Mouse (Mus musculus): ENCODE measurements around the gene Cercam. TPM values are rescaled to one million over a fixed set of nuclear protein-coding genes. Genes with fewer than 3 reads are reported as not detected.
A peak's percentile ranks its signal among the peaks of the same experiment; 100 is the strongest.

Gene Cercam
- polyA plus RNA-seq, 1 experiment from 2014 or later: 13.2 TPM

DNA sequence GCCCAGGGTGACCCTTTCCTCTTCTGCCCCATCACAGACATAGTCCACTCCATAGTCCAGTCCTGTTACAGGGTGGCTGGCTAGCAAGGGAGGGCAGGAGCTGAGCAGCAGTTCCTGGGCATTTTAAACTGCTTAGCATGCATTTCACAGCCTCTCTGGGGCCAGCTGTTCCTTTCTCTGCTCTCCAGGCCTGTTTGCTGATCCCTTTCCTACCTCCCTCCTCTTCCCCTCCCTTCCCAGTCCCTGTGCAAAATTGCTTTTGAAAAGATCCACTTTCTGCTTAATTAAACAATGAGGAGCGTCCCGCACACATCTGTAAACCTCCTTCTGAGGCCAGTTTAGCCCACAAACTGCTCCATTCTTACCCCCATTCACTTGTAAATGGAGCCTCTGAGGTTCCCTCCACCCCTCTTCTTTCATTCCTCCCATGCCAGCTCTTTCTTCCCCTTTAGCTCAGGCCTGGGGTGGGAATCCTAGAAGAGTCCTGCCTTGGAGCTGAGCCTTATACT lies 33.5 kb upstream of the Cercam start:
- Histone ChIP-seq H3K4me3 (replicated peaks; ENCODE audit: low read depth, low read length) (no peak overlapping the region), H3K4me2 (ENCODE audit: low read length) (peak overlapping the region; percentile 25), H3K36me3 (ENCODE audit: control insufficient read depth, insufficient read depth, low read length) (peaks cover 16% of the 10 kb centered on the region; the same call in 1 of the 2 replicates), H3K9me3 (ENCODE audit: control insufficient read depth, low read length) (no peaks in the 10 kb centered on the region), H3K4me1 (ENCODE audit: control insufficient read depth, insufficient read depth, low read length) (peaks cover 26% of the 10 kb centered on the region), H3K27ac (replicated peaks; ENCODE audit: low read depth, low read length) (peak overlapping the region; percentile 74), H3K9ac (replicated peaks; ENCODE audit: low read length) (peak overlapping the region; percentile 16; the same call in 1 of the 2 replicates), H3K27me3 (ENCODE audit: control insufficient read depth, insufficient read depth, low read length) (no peaks in the 10 kb centered on the region)
- peak; percentile 57 for DNase-seq
- 0% methylated on average over 2 of the region's 2 CpGs for WGBS
- peak; percentile 47; the same call in 1 of the 2 replicates for ATAC-seq (ENCODE audit: low FRiP score, low TSS enrichment)

DNA sequence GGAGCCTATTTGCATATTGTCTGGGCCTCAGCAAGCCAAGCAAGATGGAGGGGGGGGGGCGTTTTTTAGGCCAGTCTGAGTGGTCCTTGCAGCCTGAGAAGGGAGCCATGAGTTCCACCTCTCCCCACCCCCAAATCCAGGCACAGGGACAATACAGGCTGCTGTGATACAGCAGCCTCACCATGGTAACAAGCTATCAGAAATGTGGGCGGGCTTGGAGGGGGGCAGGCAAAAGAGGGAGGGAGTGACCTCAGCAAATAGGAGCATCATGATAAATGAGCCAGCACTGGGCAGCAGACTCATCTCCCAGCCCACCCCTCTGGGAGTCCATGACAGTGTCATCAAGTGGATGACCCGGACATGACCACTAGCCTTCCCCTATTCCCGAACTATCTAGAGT lies 29.5 kb upstream of the Cercam start:
- DNase-seq (peak; percentile 73), ATAC-seq (ENCODE audit: low FRiP score, low TSS enrichment) (peak; percentile 77)
- peak overlapping the region; percentile 1; the same call in 1 of the 2 replicates for H3K9ac ChIP-seq (replicated peaks; ENCODE audit: low read length)
- H3K4me1 ChIP-seq (ENCODE audit: control insufficient read depth, insufficient read depth, low read length): peaks cover 45% of the 10 kb centered on the region
- peaks cover 22% of the 10 kb centered on the region for H3K36me3 ChIP-seq (ENCODE audit: control insufficient read depth, insufficient read depth, low read length)
- H3K4me2 ChIP-seq (ENCODE audit: low read length): no peak overlapping the region
- no peaks in the 10 kb centered on the region for H3K9me3 ChIP-seq (ENCODE audit: control insufficient read depth, low read length)
- H3K27me3 ChIP-seq (ENCODE audit: control insufficient read depth, insufficient read depth, low read length): no peaks in the 10 kb centered on the region
- H3K27ac ChIP-seq (replicated peaks; ENCODE audit: low read depth, low read length): peak overlapping the region; percentile 73
- H3K4me3 ChIP-seq (replicated peaks; ENCODE audit: low read depth, low read length): no peak overlapping the region
- 6% methylated on average over 4 of the region's 4 CpGs for WGBS

DNA sequence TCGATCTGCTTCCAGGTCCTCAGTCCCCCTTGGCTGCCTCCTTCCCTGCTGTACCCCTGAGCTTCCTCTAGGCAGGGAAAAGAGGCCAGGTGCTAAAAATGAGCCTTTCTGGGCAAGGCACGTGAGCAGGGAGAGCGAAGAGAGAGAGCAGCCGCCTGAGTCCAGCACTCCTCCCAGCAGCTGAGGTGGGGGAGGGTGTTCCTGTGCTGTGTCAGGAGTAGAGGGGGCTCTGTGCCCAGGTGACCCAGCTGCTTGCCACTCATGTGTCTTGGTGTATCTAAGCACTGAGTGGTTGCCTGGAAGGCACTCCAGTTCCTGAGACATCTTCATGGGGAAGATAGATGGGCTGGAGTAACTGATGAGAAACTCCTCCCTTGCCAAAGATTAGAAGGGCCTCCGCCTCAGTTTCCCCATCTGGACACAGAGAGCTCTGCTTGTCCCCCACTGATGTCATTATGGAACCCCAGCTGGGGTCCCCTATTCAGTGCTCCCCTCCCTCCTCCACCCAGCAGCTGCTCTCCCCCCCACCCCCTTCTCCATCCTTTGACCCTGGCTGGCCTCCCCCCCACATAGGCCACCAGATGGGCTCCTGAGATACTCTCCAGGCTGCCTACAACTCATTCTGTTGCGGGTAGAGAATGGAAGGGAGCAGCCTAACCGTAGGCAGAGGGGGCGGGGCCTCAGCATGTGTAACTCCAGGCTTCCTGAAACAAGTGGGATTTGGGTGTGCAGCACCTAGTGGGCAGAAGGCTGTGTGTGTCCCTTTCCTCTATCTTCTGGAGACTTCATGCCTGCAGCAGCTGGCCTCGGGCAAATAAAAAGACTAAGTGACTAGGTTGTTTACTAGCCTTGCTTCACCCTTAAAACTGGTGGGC lies 25.5 kb upstream of the Cercam start:
- Histone ChIP-seq H3K9ac (replicated peaks; ENCODE audit: low read length) (no peak overlapping the region), H3K4me1 (ENCODE audit: control insufficient read depth, insufficient read depth, low read length) (peaks cover 50% of the 10 kb centered on the region), H3K27ac (replicated peaks; ENCODE audit: low read depth, low read length) (peak overlapping the region; percentile 96), H3K36me3 (ENCODE audit: control insufficient read depth, insufficient read depth, low read length) (peaks cover 16% of the 10 kb centered on the region), H3K4me3 (replicated peaks; ENCODE audit: low read depth, low read length) (no peak overlapping the region), H3K9me3 (ENCODE audit: control insufficient read depth, low read length) (no peaks in the 10 kb centered on the region), H3K4me2 (ENCODE audit: low read length) (peak overlapping the region; percentile 83), H3K27me3 (ENCODE audit: control insufficient read depth, insufficient read depth, low read length) (no peaks in the 10 kb centered on the region)
- 11% methylated on average over 9 of the region's 9 CpGs for WGBS
- no peak for ATAC-seq (ENCODE audit: low FRiP score, low TSS enrichment)
- peak; percentile 62 for DNase-seq

DNA sequence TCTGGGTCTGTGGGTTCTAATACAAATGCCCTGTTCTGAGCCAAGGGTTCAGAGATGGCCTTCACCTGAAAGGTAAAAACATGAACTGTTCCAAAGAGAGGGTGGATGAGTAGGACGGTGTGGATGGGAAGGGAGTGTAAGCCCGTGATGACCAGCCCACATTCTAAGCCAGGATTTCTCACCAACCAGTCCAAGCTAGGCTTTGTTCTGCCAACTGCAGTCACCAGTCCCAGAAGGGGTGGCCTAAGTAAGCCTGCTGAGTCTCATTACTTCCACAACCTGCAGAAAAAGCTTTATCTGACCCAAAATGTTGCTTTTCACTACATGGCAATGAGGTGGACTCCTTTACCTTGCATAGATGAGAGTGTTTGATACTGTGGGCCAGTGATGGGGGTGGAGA lies 24.8 kb upstream of the Cercam start:
- H3K9me3 ChIP-seq (ENCODE audit: control insufficient read depth, low read length): no peaks in the 10 kb centered on the region
- no peaks in the 10 kb centered on the region for H3K27me3 ChIP-seq (ENCODE audit: control insufficient read depth, insufficient read depth, low read length)
- no peak for ATAC-seq (ENCODE audit: low FRiP score, low TSS enrichment)
- H3K36me3 ChIP-seq (ENCODE audit: control insufficient read depth, insufficient read depth, low read length): peaks cover 16% of the 10 kb centered on the region
- H3K4me2 ChIP-seq (ENCODE audit: low read length): peak overlapping the region; percentile 83
- H3K9ac ChIP-seq (replicated peaks; ENCODE audit: low read length): peak overlapping the region; percentile 97; the same call in 1 of the 2 replicates
- no peak for DNase-seq
- peak overlapping the region; percentile 82; the same call in 1 of the 2 replicates for H3K4me3 ChIP-seq (replicated peaks; ENCODE audit: low read depth, low read length)
- H3K4me1 ChIP-seq (ENCODE audit: control insufficient read depth, insufficient read depth, low read length): peaks cover 46% of the 10 kb centered on the region
- peak overlapping the region; percentile 96 for H3K27ac ChIP-seq (replicated peaks; ENCODE audit: low read depth, low read length)
- 19% methylated on average over 2 of the region's 2 CpGs for WGBS

DNA sequence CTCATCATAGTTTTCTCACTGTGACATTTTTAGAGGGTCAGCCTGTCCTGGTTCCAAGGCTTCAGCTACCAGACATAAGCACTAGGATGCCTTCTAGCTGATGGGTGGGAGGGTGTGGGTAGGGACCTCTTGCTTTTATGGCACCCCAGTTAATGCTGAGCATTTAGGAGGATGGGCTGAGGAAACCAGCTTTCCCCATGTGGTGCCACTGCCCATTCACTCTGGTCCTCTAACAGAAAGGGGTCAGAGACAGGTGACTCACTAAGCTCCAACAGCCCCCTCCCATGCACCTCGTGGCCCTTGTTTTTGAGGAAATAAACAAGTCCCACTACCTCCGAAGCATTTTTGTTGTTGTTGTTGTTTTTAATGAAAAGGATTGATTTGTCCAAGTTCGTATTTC lies 24.3 kb upstream of the Cercam start:
- Histone ChIP-seq H3K36me3 (ENCODE audit: control insufficient read depth, insufficient read depth, low read length) (peaks cover 16% of the 10 kb centered on the region), H3K4me1 (ENCODE audit: control insufficient read depth, insufficient read depth, low read length) (peaks cover 46% of the 10 kb centered on the region), H3K4me3 (replicated peaks; ENCODE audit: low read depth, low read length) (peak overlapping the region; percentile 82), H3K9ac (replicated peaks; ENCODE audit: low read length) (peak overlapping the region; percentile 97), H3K27me3 (ENCODE audit: control insufficient read depth, insufficient read depth, low read length) (no peaks in the 10 kb centered on the region), H3K4me2 (ENCODE audit: low read length) (peak overlapping the region; percentile 83), H3K9me3 (ENCODE audit: control insufficient read depth, low read length) (no peaks in the 10 kb centered on the region), H3K27ac (replicated peaks; ENCODE audit: low read depth, low read length) (peak overlapping the region; percentile 96)
- ATAC-seq (ENCODE audit: low FRiP score, low TSS enrichment) (no peak), DNase-seq (no peak)
- 4% methylated on average over 3 of the region's 3 CpGs for WGBS

DNA sequence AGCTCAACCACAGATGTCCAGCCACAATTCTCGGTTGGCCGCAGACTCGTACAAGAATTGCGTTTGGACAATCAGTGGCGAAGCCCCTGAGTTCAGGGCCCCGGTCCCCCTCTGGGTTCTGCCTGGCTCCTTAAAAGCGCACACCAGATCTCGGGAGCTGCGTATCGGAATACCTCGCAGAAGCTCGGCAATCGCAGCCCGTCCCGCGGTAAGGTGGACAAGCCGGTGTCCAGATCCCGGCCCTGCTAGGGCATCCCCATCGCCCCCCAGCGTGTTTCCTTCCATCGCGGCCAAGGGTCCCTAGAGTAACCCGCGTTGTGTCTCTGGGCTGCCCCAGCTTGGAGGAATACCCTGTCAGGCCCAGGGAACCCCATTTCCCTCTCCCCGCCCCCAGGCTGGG lies 23.3 kb upstream of the Cercam start:
- no peaks in the 10 kb centered on the region for H3K27me3 ChIP-seq (ENCODE audit: control insufficient read depth, insufficient read depth, low read length)
- H3K4me2 ChIP-seq (ENCODE audit: low read length): peak overlapping the region; percentile 83
- DNase-seq (peak; percentile 72), ATAC-seq (ENCODE audit: low FRiP score, low TSS enrichment) (no peak)
- WGBS: 2% methylated on average over 25 of the region's 25 CpGs
- peaks cover 37% of the 10 kb centered on the region for H3K4me1 ChIP-seq (ENCODE audit: control insufficient read depth, insufficient read depth, low read length)
- peak overlapping the region; percentile 97 for H3K9ac ChIP-seq (replicated peaks; ENCODE audit: low read length)
- H3K4me3 ChIP-seq (replicated peaks; ENCODE audit: low read depth, low read length): peak overlapping the region; percentile 82
- no peaks in the 10 kb centered on the region for H3K9me3 ChIP-seq (ENCODE audit: control insufficient read depth, low read length)
- H3K36me3 ChIP-seq (ENCODE audit: control insufficient read depth, insufficient read depth, low read length): peaks cover 16% of the 10 kb centered on the region
- peak overlapping the region; percentile 96 for H3K27ac ChIP-seq (replicated peaks; ENCODE audit: low read depth, low read length)

DNA sequence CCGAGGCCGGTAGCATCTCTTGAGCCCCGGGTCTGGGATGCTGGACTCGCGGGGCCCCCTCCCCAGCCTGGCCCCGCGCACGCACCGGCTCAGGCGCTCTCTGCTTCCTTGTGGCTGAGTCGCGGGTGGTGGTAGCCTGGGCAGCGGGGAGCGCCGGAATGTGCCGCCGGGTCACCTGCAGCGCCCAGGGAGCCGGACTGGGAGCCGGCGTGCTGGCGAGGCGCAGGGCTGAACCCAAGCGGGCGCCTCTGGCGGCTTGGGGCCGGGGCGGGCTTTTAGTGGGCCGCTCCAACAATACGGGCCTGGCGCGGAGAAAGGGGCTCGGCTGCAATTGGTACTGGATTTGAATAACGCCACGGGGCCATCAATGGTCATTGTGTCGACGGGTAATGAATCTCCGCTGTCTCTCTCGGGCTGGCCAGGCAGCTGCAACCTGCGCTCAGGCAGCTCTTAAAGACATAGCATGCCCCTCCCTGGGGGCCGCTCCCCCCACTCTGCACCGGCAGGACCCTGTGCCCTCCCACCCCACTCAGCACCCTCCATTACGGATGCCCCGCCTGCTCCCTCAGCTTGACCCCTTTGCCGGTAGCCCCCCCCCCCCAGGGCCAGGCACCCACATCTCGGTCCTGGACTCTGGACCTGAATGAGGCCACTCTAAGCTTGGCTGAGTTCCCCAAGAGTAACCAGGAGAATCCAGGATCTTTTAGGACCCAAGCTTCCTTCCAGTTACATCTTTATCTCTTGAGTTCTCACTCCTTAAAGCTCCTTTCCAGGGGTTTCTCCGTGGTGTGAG lies 22.7 kb upstream of the Cercam start:
- H3K9ac ChIP-seq (replicated peaks; ENCODE audit: low read length): peak overlapping the region; percentile 97
- DNase-seq: peak; percentile 82
- peaks cover 32% of the 10 kb centered on the region for H3K4me1 ChIP-seq (ENCODE audit: control insufficient read depth, insufficient read depth, low read length)
- H3K4me3 ChIP-seq (replicated peaks; ENCODE audit: low read depth, low read length): peak overlapping the region; percentile 82
- H3K9me3 ChIP-seq (ENCODE audit: control insufficient read depth, low read length): no peaks in the 10 kb centered on the region
- WGBS: 2% methylated on average over 47 of the region's 47 CpGs
- H3K4me2 ChIP-seq (ENCODE audit: low read length): peak overlapping the region; percentile 83
- H3K27ac ChIP-seq (replicated peaks; ENCODE audit: low read depth, low read length): peak overlapping the region; percentile 96
- H3K36me3 ChIP-seq (ENCODE audit: control insufficient read depth, insufficient read depth, low read length): peaks cover 14% of the 10 kb centered on the region
- no peaks in the 10 kb centered on the region for H3K27me3 ChIP-seq (ENCODE audit: control insufficient read depth, insufficient read depth, low read length)
- ATAC-seq (ENCODE audit: low FRiP score, low TSS enrichment): peak; percentile 57

DNA sequence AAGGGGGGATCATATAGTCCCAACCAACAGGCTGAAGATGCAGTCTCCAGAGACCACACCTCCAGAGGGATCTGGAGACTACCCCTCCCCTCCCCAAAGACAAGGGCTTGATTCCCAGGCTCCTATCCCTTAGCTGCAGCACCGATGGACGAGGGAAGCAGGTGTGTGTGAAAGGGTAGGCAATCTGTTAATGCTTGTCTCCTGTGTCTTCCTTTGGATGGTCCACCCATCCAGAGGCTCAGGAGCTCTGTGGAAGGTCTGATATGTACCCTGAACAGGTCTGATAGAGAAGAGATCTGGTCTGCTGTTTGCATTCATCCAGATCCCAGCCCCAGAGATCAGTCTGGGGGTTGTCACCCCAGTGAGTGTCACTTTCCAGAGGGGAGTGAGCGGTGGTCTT lies 22.1 kb upstream of the Cercam start:
- Histone ChIP-seq H3K9me3 (ENCODE audit: control insufficient read depth, low read length) (no peaks in the 10 kb centered on the region), H3K4me1 (ENCODE audit: control insufficient read depth, insufficient read depth, low read length) (peaks cover 32% of the 10 kb centered on the region), H3K9ac (replicated peaks; ENCODE audit: low read length) (peak overlapping the region; percentile 97), H3K27ac (replicated peaks; ENCODE audit: low read depth, low read length) (peak overlapping the region; percentile 96), H3K4me2 (ENCODE audit: low read length) (peak overlapping the region; percentile 83), H3K36me3 (ENCODE audit: control insufficient read depth, insufficient read depth, low read length) (peaks cover 9% of the 10 kb centered on the region; the same call in 1 of the 2 replicates), H3K4me3 (replicated peaks; ENCODE audit: low read depth, low read length) (peak overlapping the region; percentile 82), H3K27me3 (ENCODE audit: control insufficient read depth, insufficient read depth, low read length) (no peaks in the 10 kb centered on the region)
- WGBS: 24% methylated on average over 3 of the region's 3 CpGs
- no peak for DNase-seq
- no peak for ATAC-seq (ENCODE audit: low FRiP score, low TSS enrichment)
